Mouse (Mus musculus) cerebellum, adult 2 months (tissue): ENCODE data around the gene Jph4.

Experiments
- CTCF ChIP-seq: fragments of 200-500 bp; IDR thresholded peaks from 2 replicates; pipeline ENCODE4 v1.5.1; 2011; ENCODE audit warnings: low read depth, mild to moderate bottlenecking, control low read depth, low read length, moderate library complexity, borderline replicate concordance; ENCODE audit not compliant: insufficient read depth
- POLR2A ChIP-seq: fragments of 200-500 bp; IDR thresholded peaks from 2 replicates; pipeline ENCODE4 v1.6.1; 2011; ENCODE audit warnings: low read length, control low read depth, borderline replicate concordance; ENCODE audit not compliant: insufficient read depth

GRCm38 (mm10) chr14:55160251-55161071, 43.7 kb upstream of the Jph4 start:
- TF ChIP-seq POLR2A (no peak), CTCF (no peak)
